Mouse (Mus musculus): ENCODE data around the gene Tmem164. TPM values are rescaled to one million over a fixed set of nuclear protein-coding genes. Genes with fewer than 3 reads are reported as not detected.

Tmem164 gene
- polyA plus RNA-seq, 1 experiment: 12.4 TPM

- Histone ChIP-seq H3K27ac (ENCODE audit: insufficient read depth, low read depth, low read length) (no peak overlapping the region), H3K27me3 (ENCODE audit: control insufficient read depth, insufficient read depth, low read length) (no peaks in the 10 kb centered on the region), H3K4me1 (ENCODE audit: control insufficient read depth, insufficient read depth, insufficient read length, low read length) (no peaks in the 10 kb centered on the region), H3K36me3 (ENCODE audit: control insufficient read depth, insufficient read depth, low read length) (0 out of 2 replicates have a peak, but pooled peaks cover 8% of the 10 kb centered on the region), H3K4me3 (ENCODE audit: low read depth, low read length) (no peak overlapping the region)
- TF ChIP-seq POLR2A (IDR thresholded peaks at IDR 0.05; ENCODE audit: low read depth, low read length) (no peak), CTCF (IDR thresholded peaks at IDR 0.05; ENCODE audit: extremely low read depth, insufficient read length, insufficient replicate concordance, low read depth, low read length) (no peak)
- 64% methylated on average over 4 of the region's 4 CpGs for WGBS
These were observed 92.5 kb downstream of the Tmem164 start for GRCm38 (mm10) chrX:142773658-142774057.

GRCm38 (mm10) chrX:142776131-142776530, 94.9 kb downstream of the Tmem164 start:
- Histone ChIP-seq H3K27me3 (ENCODE audit: control insufficient read depth, insufficient read depth, low read length) (no peaks in the 10 kb centered on the region), H3K4me1 (ENCODE audit: control insufficient read depth, insufficient read depth, insufficient read length, low read length) (no peaks in the 10 kb centered on the region), H3K36me3 (ENCODE audit: control insufficient read depth, insufficient read depth, low read length) (0 out of 2 replicates have a peak, but pooled peaks cover 7% of the 10 kb centered on the region), H3K4me3 (ENCODE audit: low read depth, low read length) (no peak overlapping the region), H3K27ac (ENCODE audit: insufficient read depth, low read depth, low read length) (no peak overlapping the region)
- WGBS: 71% methylated on average over 4 of the region's 4 CpGs
- no peak for TF ChIP-seq POLR2A (IDR thresholded peaks at IDR 0.05; ENCODE audit: low read depth, low read length)
- no peak for TF ChIP-seq CTCF (IDR thresholded peaks at IDR 0.05; ENCODE audit: extremely low read depth, insufficient read length, insufficient replicate concordance, low read depth, low read length)

- WGBS: 54% methylated on average over 6 of the region's 6 CpGs
- no peak for TF ChIP-seq POLR2A (IDR thresholded peaks at IDR 0.05; ENCODE audit: low read depth, low read length)
- no peak for TF ChIP-seq CTCF (IDR thresholded peaks at IDR 0.05; ENCODE audit: extremely low read depth, insufficient read length, insufficient replicate concordance, low read depth, low read length)
- H3K27me3 ChIP-seq (ENCODE audit: control insufficient read depth, insufficient read depth, low read length): no peaks in the 10 kb centered on the region
- H3K4me3 ChIP-seq (ENCODE audit: low read depth, low read length): no peak overlapping the region
- peaks cover 4% of the 10 kb centered on the region; the same call in 1 of the 2 replicates for H3K36me3 ChIP-seq (ENCODE audit: control insufficient read depth, insufficient read depth, low read length)
- no peaks in the 10 kb centered on the region for H3K4me1 ChIP-seq (ENCODE audit: control insufficient read depth, insufficient read depth, insufficient read length, low read length)
- no peak overlapping the region for H3K27ac ChIP-seq (ENCODE audit: insufficient read depth, low read depth, low read length)
These were observed 97.4 kb downstream of the Tmem164 start for GRCm38 (mm10) chrX:142778638-142779037.

GRCm38 (mm10) chrX:142786160-142787052, 105.2 kb downstream of the Tmem164 start:
- Histone ChIP-seq H3K4me3 (ENCODE audit: low read depth, low read length) (no peak overlapping the region), H3K4me1 (ENCODE audit: control insufficient read depth, insufficient read depth, insufficient read length, low read length) (no peaks in the 10 kb centered on the region), H3K27ac (ENCODE audit: insufficient read depth, low read depth, low read length) (no peak overlapping the region), H3K27me3 (ENCODE audit: control insufficient read depth, insufficient read depth, low read length) (no peaks in the 10 kb centered on the region), H3K36me3 (ENCODE audit: control insufficient read depth, insufficient read depth, low read length) (no peaks in the 10 kb centered on the region; the same call in 1 of the 2 replicates)
- TF ChIP-seq POLR2A (IDR thresholded peaks at IDR 0.05; ENCODE audit: low read depth, low read length) (no peak), CTCF (IDR thresholded peaks at IDR 0.05; ENCODE audit: extremely low read depth, insufficient read length, insufficient replicate concordance, low read depth, low read length) (no peak)
- WGBS: 92% methylated on average over 10 of the region's 10 CpGs

DNA sequence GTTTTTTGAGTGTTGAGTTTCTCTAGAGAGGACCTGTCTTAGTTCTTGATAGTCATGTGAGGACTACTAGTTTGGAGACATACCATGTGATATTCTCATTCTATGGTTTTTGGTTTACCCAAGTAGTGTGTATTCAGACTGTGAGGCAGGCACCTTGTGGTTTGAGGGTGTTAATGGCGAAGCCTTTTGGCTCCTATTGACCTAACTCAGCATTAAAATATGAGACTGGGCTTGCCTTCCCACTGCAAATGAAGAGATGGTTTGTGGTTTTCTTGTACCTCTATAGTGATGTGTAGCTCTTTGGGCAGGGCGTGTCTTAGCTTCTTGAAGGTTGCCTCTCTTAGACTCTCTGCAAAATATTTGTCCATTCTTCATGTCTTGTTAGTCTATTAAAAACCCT, 111.0 kb downstream of the Tmem164 start:
- 88% methylated on average over 2 of the region's 2 CpGs for WGBS
- TF ChIP-seq CTCF (IDR thresholded peaks at IDR 0.05; ENCODE audit: extremely low read depth, insufficient read length, insufficient replicate concordance, low read depth, low read length) (no peak), POLR2A (IDR thresholded peaks at IDR 0.05; ENCODE audit: low read depth, low read length) (no peak)
- H3K36me3 ChIP-seq (ENCODE audit: control insufficient read depth, insufficient read depth, low read length): no peaks in the 10 kb centered on the region
- no peak overlapping the region for H3K27ac ChIP-seq (ENCODE audit: insufficient read depth, low read depth, low read length)
- no peaks in the 10 kb centered on the region for H3K27me3 ChIP-seq (ENCODE audit: control insufficient read depth, insufficient read depth, low read length)
- no peak overlapping the region for H3K4me3 ChIP-seq (ENCODE audit: low read depth, low read length)
- H3K4me1 ChIP-seq (ENCODE audit: control insufficient read depth, insufficient read depth, insufficient read length, low read length): no peaks in the 10 kb centered on the region

GRCm38 (mm10) chrX:142794069-142794610, 112.9 kb downstream of the Tmem164 start:
- no peaks in the 10 kb centered on the region for H3K36me3 ChIP-seq (ENCODE audit: control insufficient read depth, insufficient read depth, low read length)
- H3K4me3 ChIP-seq (ENCODE audit: low read depth, low read length): no peak overlapping the region
- no peaks in the 10 kb centered on the region for H3K4me1 ChIP-seq (ENCODE audit: control insufficient read depth, insufficient read depth, insufficient read length, low read length)
- TF ChIP-seq POLR2A (IDR thresholded peaks at IDR 0.05; ENCODE audit: low read depth, low read length) (no peak), CTCF (IDR thresholded peaks at IDR 0.05; ENCODE audit: extremely low read depth, insufficient read length, insufficient replicate concordance, low read depth, low read length) (no peak)
- WGBS: 76% methylated on average over 4 of the region's 4 CpGs
- H3K27ac ChIP-seq (ENCODE audit: insufficient read depth, low read depth, low read length): no peak overlapping the region
- H3K27me3 ChIP-seq (ENCODE audit: control insufficient read depth, insufficient read depth, low read length): no peaks in the 10 kb centered on the region

GRCm38 (mm10) chrX:142804596-142804995, 123.4 kb downstream of the Tmem164 start:
- TF ChIP-seq CTCF (IDR thresholded peaks at IDR 0.05; ENCODE audit: extremely low read depth, insufficient read length, insufficient replicate concordance, low read depth, low read length): no peak
- TF ChIP-seq POLR2A (IDR thresholded peaks at IDR 0.05; ENCODE audit: low read depth, low read length): no peak
- no peak overlapping the region for H3K27ac ChIP-seq (ENCODE audit: insufficient read depth, low read depth, low read length)
- 71% methylated on average over 3 of the region's 3 CpGs for WGBS

More at GRCm38 (mm10) chrX:142804596-142804995, 123.4 kb downstream of the Tmem164 start:
- 0 out of 2 replicates have a peak, but pooled peaks cover 3% of the 10 kb centered on the region for H3K36me3 ChIP-seq (ENCODE audit: control insufficient read depth, insufficient read depth, low read length)
- no peaks in the 10 kb centered on the region for H3K27me3 ChIP-seq (ENCODE audit: control insufficient read depth, insufficient read depth, low read length)
- no peak overlapping the region for H3K4me3 ChIP-seq (ENCODE audit: low read depth, low read length)
- no peaks in the 10 kb centered on the region for H3K4me1 ChIP-seq (ENCODE audit: control insufficient read depth, insufficient read depth, insufficient read length, low read length)
